Mouse (Mus musculus): Measurements from ENCODE around the gene Ints12. TPM values are rescaled to one million over a fixed set of nuclear protein-coding genes. Genes with fewer than 3 reads are reported as not detected.
A peak's percentile ranks its signal among the peaks of the same experiment; 100 is the strongest.

Gene Ints12
- 4.2 and 8.9 TPM in 2 replicates for polyA plus RNA-seq (2012; rRNA removed)

DNA sequence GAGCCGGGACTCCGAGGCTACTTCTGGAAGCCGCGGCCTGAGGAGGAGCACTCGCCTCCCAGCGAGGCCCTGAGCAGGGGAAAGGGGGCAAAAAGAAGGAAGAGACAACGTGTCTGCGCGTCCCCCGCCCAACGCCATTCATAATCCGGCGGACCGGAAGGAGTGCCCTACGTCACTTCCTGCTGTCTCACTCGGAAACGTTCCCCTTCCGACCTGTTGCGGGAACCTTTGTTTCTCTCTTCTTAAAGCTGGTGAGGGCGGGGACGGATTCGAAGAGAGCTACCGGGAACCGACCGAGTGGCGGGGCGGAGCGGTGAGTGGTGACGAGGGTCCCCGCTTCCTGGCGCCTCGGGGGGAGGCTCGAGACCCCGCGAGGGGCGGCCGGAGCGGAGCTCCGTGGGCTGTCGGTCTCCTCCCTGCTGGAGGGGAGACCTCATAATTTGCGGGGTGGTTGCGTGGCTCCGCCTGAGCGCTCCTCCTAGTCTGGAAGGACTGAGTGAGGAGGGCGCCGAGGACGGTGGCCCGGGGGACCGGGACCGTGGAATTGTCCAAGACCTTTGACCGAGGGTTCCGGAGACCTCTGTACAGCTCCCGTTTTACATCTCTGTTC, at the start of gene Ints12, which contains the start of gene Gstcd:
Gene Ints12 (plus strand): TSS at position 177 of the 610 bp plus-strand sequence.
Gene Gstcd (minus strand): TSS at position 370 of the 610 bp plus-strand sequence.
- Histone ChIP-seq H3K4me3 (replicated peaks; ENCODE audit: extremely low read depth, low read depth, low read length) (peak within 1 kb of the TSS; percentile 72), H3K4me1 (ENCODE audit: control insufficient read depth, insufficient read depth, low read length) (peaks cover 2% of the 10 kb centered on the region)
- WGBS, result under 1% methylated on average over 53 of the region's 53 CpGs
- TF ChIP-seq POLR2A (IDR thresholded peaks at IDR 0.05; ENCODE audit: borderline replicate concordance, extremely low read depth, low read depth, low read length) (peak; percentile 66; the same call in 1 of the 2 replicates), CTCF (IDR thresholded peaks at IDR 0.05; ENCODE audit: insufficient read depth, low read length) (no peak)
- DNase-seq, result peak; percentile 90

- WGBS, result 83% methylated on average over 2 of the region's 2 CpGs
- H3K4me3 ChIP-seq (replicated peaks; ENCODE audit: extremely low read depth, low read depth, low read length), result no peak overlapping the region
- DNase-seq, result no peak
- no peaks in the 10 kb centered on the region for H3K4me1 ChIP-seq (ENCODE audit: control insufficient read depth, insufficient read depth, low read length)
- no peak for TF ChIP-seq CTCF (IDR thresholded peaks at IDR 0.05; ENCODE audit: insufficient read depth, low read length)
- TF ChIP-seq POLR2A (IDR thresholded peaks at IDR 0.05; ENCODE audit: borderline replicate concordance, extremely low read depth, low read depth, low read length), result no peak
Observed at GRCm38 (mm10) chr3:133052068-133052467, 39.6 kb upstream of the Ints12 start.

DNA sequence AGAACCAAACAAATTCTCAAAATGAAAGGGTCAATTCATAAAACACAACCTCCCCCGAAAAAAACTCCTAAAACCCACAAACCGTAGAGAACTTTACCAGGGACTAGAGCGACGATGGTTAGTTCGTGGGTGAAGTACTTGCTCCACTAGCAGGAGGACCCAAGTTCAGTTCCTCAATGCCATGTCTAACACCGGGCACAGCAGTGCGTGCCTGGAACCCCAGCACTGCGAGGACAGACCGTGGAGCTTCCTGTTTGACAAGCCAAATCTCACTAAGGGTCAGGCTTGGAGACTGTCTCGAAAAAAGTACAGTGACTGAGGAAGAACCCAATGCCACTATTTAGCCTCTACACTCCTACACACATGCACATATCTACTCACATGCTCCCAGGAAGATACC, 16.1 kb upstream of the Ints12 start:
- no peak for TF ChIP-seq CTCF (IDR thresholded peaks at IDR 0.05; ENCODE audit: insufficient read depth, low read length)
- TF ChIP-seq POLR2A (IDR thresholded peaks at IDR 0.05; ENCODE audit: borderline replicate concordance, extremely low read depth, low read depth, low read length), result no peak

DNA sequence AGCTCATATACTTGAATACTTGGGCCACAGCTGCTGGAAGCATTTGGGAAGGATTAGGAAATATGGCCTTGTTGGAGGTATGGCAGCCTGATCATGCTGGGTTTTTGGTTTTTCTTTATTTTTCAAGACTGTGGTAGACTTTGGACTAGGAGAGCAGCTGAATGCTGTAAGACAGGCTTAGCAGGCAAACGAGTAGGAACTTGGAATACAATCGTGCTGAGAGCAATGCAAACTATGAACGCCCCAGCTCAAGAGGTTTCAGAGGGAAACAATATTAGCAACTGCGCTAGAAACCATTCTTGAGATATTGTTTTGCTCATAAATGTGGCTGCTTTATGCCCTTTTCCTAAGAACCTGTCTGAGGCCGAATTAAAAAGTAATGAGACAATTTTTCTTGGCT, 8.9 kb upstream of the Ints12 start:
- no peak for TF ChIP-seq POLR2A (IDR thresholded peaks at IDR 0.05; ENCODE audit: borderline replicate concordance, extremely low read depth, low read depth, low read length)
- no peak for TF ChIP-seq CTCF (IDR thresholded peaks at IDR 0.05; ENCODE audit: insufficient read depth, low read length)
- 77% methylated on average over 5 of the region's 5 CpGs for WGBS
- no peak for DNase-seq
- no peaks in the 10 kb centered on the region for H3K4me1 ChIP-seq (ENCODE audit: control insufficient read depth, insufficient read depth, low read length)
- H3K4me3 ChIP-seq (replicated peaks; ENCODE audit: extremely low read depth, low read depth, low read length), result no peak overlapping the region

More for the DNA sequence above, 16.1 kb upstream of the Ints12 start:
- 86% methylated on average over 10 of the region's 10 CpGs for WGBS
- Histone ChIP-seq H3K4me1 (ENCODE audit: control insufficient read depth, insufficient read depth, low read length) (no peaks in the 10 kb centered on the region), H3K4me3 (replicated peaks; ENCODE audit: extremely low read depth, low read depth, low read length) (no peak overlapping the region)
- no peak for DNase-seq

- no peak for DNase-seq
- Histone ChIP-seq H3K4me3 (replicated peaks; ENCODE audit: extremely low read depth, low read depth, low read length) (no peak overlapping the region), H3K4me1 (ENCODE audit: control insufficient read depth, insufficient read depth, low read length) (no peaks in the 10 kb centered on the region; the same call in 1 of the 2 replicates)
- no peak for TF ChIP-seq POLR2A (IDR thresholded peaks at IDR 0.05; ENCODE audit: borderline replicate concordance, extremely low read depth, low read depth, low read length)
- TF ChIP-seq CTCF (IDR thresholded peaks at IDR 0.05; ENCODE audit: insufficient read depth, low read length), result peak; percentile 31; the same call in 1 of the 2 replicates
- 46% methylated on average over 3 of the region's 3 CpGs for WGBS
Observed at GRCm38 (mm10) chr3:133085858-133086257, 5.8 kb upstream of the Ints12 start.

DNA sequence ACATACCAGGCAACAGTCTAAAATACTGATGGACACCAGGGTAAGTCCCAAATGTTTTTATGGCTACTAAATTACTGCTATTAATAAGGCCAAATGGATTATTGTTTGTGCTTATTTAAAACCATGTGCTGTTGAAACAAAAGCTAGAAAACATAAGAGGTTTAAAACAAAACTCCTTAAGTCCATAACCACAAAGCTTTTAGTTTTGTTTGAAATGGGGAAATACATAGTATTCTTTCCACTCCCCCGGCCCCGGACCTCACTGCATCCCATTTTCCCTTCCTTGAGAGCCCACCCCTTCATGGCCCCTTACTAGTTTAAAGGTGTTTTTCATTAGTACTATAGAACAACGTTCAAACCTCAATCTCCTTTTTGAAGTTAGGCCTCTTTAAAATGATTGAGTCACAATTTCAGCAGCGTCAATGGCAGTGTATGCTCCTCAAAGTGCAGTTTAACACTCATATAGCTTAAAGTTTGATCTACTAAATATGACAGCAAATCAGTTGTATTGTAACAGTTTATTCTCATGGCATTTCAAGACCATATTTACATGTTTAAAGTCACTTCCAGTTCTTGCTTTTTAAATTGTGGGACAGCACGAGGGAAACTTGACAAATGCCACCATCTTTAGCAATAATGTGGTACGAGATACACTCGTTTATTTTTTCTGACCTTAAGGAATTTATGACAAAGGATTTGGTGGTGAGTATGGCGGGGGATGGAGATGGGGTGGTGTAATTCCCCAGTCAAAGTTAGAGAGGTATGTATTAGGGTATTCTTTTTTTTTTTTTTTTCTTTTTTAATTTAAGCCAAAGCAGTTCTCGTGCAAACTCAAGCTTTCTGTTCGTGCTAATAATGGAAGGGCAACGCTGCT, 1.2 kb upstream of the Ints12 start:
- peaks cover 2% of the 10 kb centered on the region for H3K4me1 ChIP-seq (ENCODE audit: control insufficient read depth, insufficient read depth, low read length)
- no peak for TF ChIP-seq POLR2A (IDR thresholded peaks at IDR 0.05; ENCODE audit: borderline replicate concordance, extremely low read depth, low read depth, low read length)
- TF ChIP-seq CTCF (IDR thresholded peaks at IDR 0.05; ENCODE audit: insufficient read depth, low read length), result no peak
- 6% methylated on average over 11 of the region's 11 CpGs for WGBS
- DNase-seq, result no peak
- H3K4me3 ChIP-seq (replicated peaks; ENCODE audit: extremely low read depth, low read depth, low read length), result peak overlapping the region; percentile 72

- TF ChIP-seq POLR2A (IDR thresholded peaks at IDR 0.05; ENCODE audit: borderline replicate concordance, extremely low read depth, low read depth, low read length) (no peak), CTCF (IDR thresholded peaks at IDR 0.05; ENCODE audit: insufficient read depth, low read length) (no peak)
- under 1% methylated on average over 44 of the region's 44 CpGs for WGBS
Observed at GRCm38 (mm10) chr3:133091121-133091663, 448 bp upstream of the Ints12 start.

GRCm38 (mm10) chr3:133092274-133092853, 724 bp downstream of the Ints12 start:
- no peak for TF ChIP-seq POLR2A (IDR thresholded peaks at IDR 0.05; ENCODE audit: borderline replicate concordance, extremely low read depth, low read depth, low read length)
- TF ChIP-seq CTCF (IDR thresholded peaks at IDR 0.05; ENCODE audit: insufficient read depth, low read length), result no peak
- Histone ChIP-seq H3K4me3 (replicated peaks; ENCODE audit: extremely low read depth, low read depth, low read length) (peak overlapping the region; percentile 72), H3K4me1 (ENCODE audit: control insufficient read depth, insufficient read depth, low read length) (peaks cover 2% of the 10 kb centered on the region)
- DNase-seq, result no peak
- WGBS, result 0% methylated on average over 7 of the region's 7 CpGs

More at GRCm38 (mm10) chr3:133091121-133091663, 448 bp upstream of the Ints12 start:
- Histone ChIP-seq H3K4me1 (ENCODE audit: control insufficient read depth, insufficient read depth, low read length) (peaks cover 2% of the 10 kb centered on the region), H3K4me3 (replicated peaks; ENCODE audit: extremely low read depth, low read depth, low read length) (peak overlapping the region; percentile 72)
- DNase-seq, result no peak

GRCm38 (mm10) chr3:133092936-133093335, 1.3 kb downstream of the Ints12 start:
- no peak for DNase-seq
- Histone ChIP-seq H3K4me3 (replicated peaks; ENCODE audit: extremely low read depth, low read depth, low read length) (no peak overlapping the region), H3K4me1 (ENCODE audit: control insufficient read depth, insufficient read depth, low read length) (peaks cover 2% of the 10 kb centered on the region)
- TF ChIP-seq POLR2A (IDR thresholded peaks at IDR 0.05; ENCODE audit: borderline replicate concordance, extremely low read depth, low read depth, low read length) (no peak), CTCF (IDR thresholded peaks at IDR 0.05; ENCODE audit: insufficient read depth, low read length) (no peak)
- WGBS, result 50% methylated on average over 1 of the region's 1 CpGs

Data from lung, adult 2 months (tissue).